Mouse (Mus musculus) liver, embryonic 16.5 days (tissue): ENCODE measurements at regions not wholly inside any gene's neighbourhood (a gene's known extent, or its start where the extent isn't known, plus 50 kb on each side); places are given as distances from the start of the nearest gene placed in this dataset.

Experiments used
- ATAC-seq: fragments of 200-750 bp; cut with Nextera tagmentation; 2 replicates; pipeline ENCODE4 v1.8.0; 2017; ENCODE audit warnings: low read depth, mild to moderate bottlenecking, moderate number of reproducible peaks, moderate library complexity
- H3K27ac ChIP-seq: fragments of 300-500 bp; sonication (generic); 2 replicates; pipeline ENCODE4 v1.5.1; 2014; ENCODE audit warnings: mild to moderate bottlenecking, low read length
- H3K27me3 ChIP-seq: fragments of 300-500 bp; sonication (generic); 2 replicates; pipeline ENCODE4 v1.6.1; 2014; ENCODE audit warnings: low read depth, low read length, mixed read lengths; ENCODE audit not compliant: control insufficient read depth, insufficient read depth
- H3K36me3 ChIP-seq: fragments of 300-500 bp; sonication (generic); 2 replicates; pipeline ENCODE4 v1.6.1; 2014; ENCODE audit warnings: mild to moderate bottlenecking; ENCODE audit not compliant: control insufficient read depth, insufficient read depth
- H3K4me1 ChIP-seq: fragments of 300-500 bp; sonication (generic); 2 replicates; pipeline ENCODE4 v1.6.1; 2014; ENCODE audit warnings: low read depth, low read length, mixed read lengths; ENCODE audit not compliant: control insufficient read depth
- H3K4me2 ChIP-seq: fragments of 300-500 bp; sonication (generic); 2 replicates; pipeline ENCODE4 v1.6.1; 2014; ENCODE audit warnings: low read depth, low read length, mixed read lengths
- H3K4me3 ChIP-seq: fragments of 300-500 bp; sonication (generic); 2 replicates; pipeline ENCODE4 v1.5.1; 2014; ENCODE audit warnings: low read depth, mild to moderate bottlenecking, low read length
- H3K9ac ChIP-seq: fragments of 300-500 bp; sonication (generic); 2 replicates; pipeline ENCODE4 v1.6.1; 2014; ENCODE audit warnings: low read depth, low read length
- H3K9me3 ChIP-seq: fragments of 300-500 bp; sonication (generic); replicated peaks from 2 replicates; pipeline ENCODE4 v1.6.1; 2016; ENCODE audit warnings: low read length; ENCODE audit not compliant: control insufficient read depth
- WGBS: fragments of 180-500 bp; shearing (Covaris S2); extraction: QIAGEN DNeasy Blood & Tissue Kit; methylation state at CpG from one replicate; pipeline ENCODE4 v1.1.7; 2014; ENCODE audit not compliant: insufficient replicate concordance; 5-methylcytosine and 5-hydroxymethylcytosine counted together

DNA sequence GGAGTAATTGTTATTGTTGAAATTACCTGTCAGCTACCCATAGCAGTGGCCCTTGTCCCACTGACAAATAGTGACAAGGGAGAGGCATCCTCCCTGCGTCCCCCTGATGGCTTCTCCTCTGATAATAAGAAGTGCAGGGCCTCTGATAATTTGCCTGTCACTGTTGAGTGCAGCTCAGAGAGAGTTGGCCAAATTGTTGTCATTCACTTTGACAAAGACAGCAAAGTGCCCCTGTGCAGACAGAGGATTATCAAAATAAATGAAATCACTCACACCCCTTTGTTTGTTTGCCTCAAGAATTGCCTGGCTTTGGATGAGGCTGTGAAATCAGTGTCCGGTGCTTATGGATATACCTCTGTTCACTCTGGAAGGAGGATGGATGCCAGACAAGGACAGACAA lies 266.3 kb downstream of the Meis1 start:
- Histone ChIP-seq H3K27me3 (no peaks in the 10 kb centered on the region), H3K36me3 (no peaks in the 10 kb centered on the region), H3K27ac (no peak overlapping the region), H3K4me2 (no peak overlapping the region), H3K4me3 (no peak overlapping the region), H3K9ac (no peak overlapping the region), H3K4me1 (no peaks in the 10 kb centered on the region; the same call in 1 of the 2 replicates), H3K9me3 (no peaks in the 10 kb centered on the region)
- no peak for ATAC-seq
- WGBS, result 46% methylated on average over 2 of the region's 2 CpGs

DNA sequence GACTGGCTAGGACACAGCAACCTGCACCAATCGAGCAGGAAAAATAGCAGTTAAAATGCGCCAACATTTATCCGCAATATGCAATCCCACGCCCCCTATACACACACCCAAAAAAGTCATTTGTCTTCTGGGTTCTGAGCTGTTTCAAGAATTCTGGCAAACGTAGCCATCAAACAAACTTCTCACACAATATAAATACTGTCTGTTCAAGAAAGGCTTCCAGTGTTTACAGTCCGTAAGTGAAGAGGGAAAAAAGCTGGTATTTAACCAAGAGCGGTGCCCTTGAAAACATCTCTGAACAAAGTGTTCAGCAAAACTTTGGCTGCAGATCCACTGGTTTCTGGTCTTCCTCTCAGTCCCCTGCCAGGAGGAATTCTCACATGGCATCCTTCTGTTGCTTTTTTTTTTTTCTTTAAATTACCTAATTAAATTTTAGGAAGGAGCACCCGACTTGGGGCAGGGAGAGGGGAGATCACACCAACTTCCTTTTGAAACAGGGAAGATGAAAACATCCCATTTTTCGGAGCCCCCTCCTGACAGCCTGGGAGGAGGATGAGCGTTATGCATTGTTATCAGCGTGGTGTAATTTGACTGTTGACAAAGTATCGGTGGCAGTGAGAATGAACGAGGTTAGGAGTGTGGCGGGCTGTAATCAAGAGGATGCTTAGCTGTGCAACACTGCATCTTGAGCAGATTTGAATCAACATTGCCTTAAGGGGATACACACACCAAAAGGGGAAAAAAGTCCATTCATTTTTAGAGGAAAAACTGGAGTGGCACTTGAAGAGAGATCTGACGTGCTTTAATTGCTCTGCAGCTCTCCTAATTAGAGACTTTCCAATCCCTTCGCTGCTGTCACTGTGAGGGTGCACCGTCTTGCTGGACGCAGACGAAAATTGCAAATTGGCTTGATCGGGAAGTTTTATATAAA lies 267.6 kb downstream of the Meis1 start:
- ATAC-seq, result no peak
- WGBS, result 39% methylated on average over 20 of the region's 20 CpGs
- Histone ChIP-seq H3K9ac (no peak overlapping the region), H3K36me3 (no peaks in the 10 kb centered on the region), H3K4me2 (no peak overlapping the region; the same call in 1 of the 2 replicates), H3K4me1 (no peaks in the 10 kb centered on the region; the same call in 1 of the 2 replicates), H3K27me3 (no peaks in the 10 kb centered on the region), H3K27ac (no peak overlapping the region), H3K4me3 (no peak overlapping the region), H3K9me3 (no peaks in the 10 kb centered on the region)

DNA sequence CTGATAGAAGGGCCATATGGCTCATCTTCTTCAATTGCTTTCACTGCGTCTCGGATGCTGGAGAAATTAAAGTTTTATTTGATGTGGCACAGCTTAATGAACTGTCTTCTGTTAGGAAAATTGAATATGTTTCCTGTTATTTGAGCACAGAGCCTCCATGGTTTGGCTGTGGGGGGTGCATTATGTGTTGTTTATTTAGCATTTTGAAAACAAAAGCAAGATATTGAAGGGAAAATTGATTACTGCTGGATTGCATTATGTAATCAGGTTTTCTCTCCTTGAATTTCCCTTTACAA lies 268.8 kb downstream of the Meis1 start:
- Histone ChIP-seq H3K4me3 (no peak overlapping the region), H3K9ac (no peak overlapping the region), H3K9me3 (no peaks in the 10 kb centered on the region), H3K27me3 (no peaks in the 10 kb centered on the region), H3K27ac (no peak overlapping the region), H3K4me2 (no peak overlapping the region), H3K4me1 (no peaks in the 10 kb centered on the region; the same call in 1 of the 2 replicates), H3K36me3 (no peaks in the 10 kb centered on the region)
- ATAC-seq, result no peak
- 46% methylated on average over 2 of the region's 2 CpGs for WGBS

DNA sequence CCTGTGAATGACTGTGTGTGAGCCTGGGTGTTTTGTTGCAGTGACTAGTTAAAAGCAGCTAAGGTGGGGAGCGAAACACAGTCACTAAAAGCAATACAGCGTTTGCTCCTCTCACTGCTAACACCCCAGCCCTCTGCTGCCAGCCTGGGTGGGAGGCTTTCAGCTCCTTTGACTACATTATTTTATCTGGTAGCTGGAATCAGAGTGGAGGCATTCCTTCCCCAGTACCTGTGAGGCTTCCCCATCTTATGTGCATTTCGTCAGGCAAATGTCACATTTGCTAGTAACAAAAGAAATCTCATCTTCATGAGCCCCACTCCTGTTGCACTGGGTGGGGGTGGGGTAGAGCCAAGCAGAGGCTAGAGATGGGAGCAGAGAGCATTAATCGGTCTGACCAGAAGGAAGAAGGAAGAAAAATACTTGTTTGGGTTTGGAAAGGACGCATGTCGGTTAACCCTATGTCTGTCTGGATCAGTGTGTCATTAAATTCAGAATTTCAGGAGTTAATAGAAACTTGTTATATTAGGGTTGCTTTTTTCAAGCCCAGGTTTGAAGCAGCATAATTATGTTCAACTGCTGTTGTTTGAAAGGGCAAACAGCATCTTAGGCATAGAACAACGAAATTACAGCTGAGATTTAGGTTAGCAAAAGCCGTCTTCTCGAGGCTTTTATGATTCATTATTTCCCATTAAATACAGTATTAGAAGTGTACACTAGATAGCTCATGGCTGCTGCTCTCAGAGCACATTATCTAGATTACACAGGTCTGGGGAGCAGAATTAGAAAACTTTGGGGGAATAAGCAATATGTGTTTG lies 269.3 kb downstream of the Meis1 start:
- Histone ChIP-seq H3K27ac (no peak overlapping the region), H3K4me2 (no peak overlapping the region), H3K4me1 (no peaks in the 10 kb centered on the region; the same call in 1 of the 2 replicates), H3K9me3 (no peaks in the 10 kb centered on the region), H3K4me3 (no peak overlapping the region), H3K36me3 (no peaks in the 10 kb centered on the region), H3K27me3 (no peaks in the 10 kb centered on the region), H3K9ac (no peak overlapping the region)
- WGBS, result 49% methylated on average over 9 of the region's 9 CpGs
- ATAC-seq, result no peak

DNA sequence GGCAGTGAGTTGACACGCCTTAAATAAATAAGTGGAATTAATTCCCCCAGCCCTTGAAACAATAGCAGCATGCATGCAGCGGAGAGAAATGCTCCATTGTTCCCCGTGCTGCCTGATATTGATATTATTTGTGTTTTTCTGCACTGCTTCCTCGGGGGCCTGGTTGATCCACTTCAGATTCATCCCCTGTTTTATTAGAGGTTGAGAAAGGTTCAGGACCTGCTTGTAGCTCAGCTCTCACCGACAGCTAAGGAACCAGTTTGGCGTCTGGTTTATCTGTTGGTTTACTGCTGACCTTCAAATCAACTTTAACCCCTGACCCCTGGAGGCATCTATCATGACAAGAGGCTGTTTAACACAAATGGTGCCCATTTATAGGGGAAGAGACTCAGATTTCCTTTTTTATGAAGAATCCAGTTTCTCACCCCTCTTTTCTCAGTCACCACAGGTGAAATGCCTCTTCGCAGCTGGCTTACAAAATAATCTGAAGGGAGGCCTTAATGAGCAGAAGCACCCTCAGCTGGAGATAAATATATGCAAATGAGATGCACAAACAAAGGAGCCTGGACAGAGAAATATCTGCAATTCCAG lies 270.8 kb downstream of the Meis1 start:
- Histone ChIP-seq H3K27ac (no peak overlapping the region), H3K36me3 (no peaks in the 10 kb centered on the region), H3K9me3 (no peaks in the 10 kb centered on the region), H3K27me3 (no peaks in the 10 kb centered on the region), H3K4me2 (no peak overlapping the region), H3K9ac (no peak overlapping the region), H3K4me1 (no peaks in the 10 kb centered on the region; the same call in 1 of the 2 replicates), H3K4me3 (no peak overlapping the region)
- no peak for ATAC-seq
- 55% methylated on average over 7 of the region's 7 CpGs for whole genome bisulfite sequencing

DNA sequence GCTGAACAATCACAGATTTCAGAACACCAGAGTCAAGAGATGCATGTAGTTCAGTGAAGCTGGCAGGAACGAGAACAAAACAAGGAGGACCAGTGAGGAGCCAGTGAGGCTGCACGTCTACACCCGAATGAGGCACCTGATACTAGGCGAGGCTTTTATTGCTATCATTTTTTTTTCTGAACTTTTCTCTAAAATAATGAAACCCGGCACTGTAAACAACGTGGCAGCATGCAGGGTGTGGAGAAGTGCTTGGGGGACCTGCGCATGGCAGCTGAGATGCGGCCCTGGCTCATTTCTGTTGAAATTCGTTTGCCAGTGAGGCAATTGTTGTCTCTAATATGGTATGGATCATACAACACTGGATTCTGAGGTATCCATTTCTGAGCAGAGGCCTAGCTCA lies 271.4 kb downstream of the Meis1 start:
- Histone ChIP-seq H3K4me1 (no peaks in the 10 kb centered on the region; the same call in 1 of the 2 replicates), H3K4me2 (no peak overlapping the region), H3K27ac (no peak overlapping the region), H3K36me3 (no peaks in the 10 kb centered on the region), H3K9me3 (no peaks in the 10 kb centered on the region), H3K4me3 (no peak overlapping the region), H3K27me3 (no peaks in the 10 kb centered on the region), H3K9ac (no peak overlapping the region)
- 59% methylated on average over 9 of the region's 9 CpGs for WGBS
- no peak for ATAC-seq

DNA sequence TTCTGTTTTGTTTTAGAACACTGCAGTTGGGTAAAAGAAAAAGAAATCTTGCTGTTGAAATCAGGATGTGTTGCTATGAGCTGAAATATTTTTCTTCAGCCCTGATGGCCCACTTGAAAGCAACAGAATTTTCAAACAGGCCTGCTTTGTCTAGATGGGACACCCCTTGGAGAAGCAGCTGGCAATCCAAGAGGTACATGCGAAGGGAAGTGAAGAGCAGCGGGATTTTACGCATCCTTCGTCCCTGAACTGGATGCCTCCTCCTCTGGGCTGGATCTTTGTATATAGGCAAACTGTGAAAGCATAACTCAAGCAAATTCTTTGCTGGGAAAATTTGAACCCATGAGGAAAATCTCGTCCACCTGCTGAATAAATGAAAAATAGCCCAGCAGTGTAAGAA lies 272.3 kb downstream of the Meis1 start:
- Histone ChIP-seq H3K27ac (no peak overlapping the region), H3K4me1 (no peaks in the 10 kb centered on the region; the same call in 1 of the 2 replicates), H3K4me2 (no peak overlapping the region), H3K36me3 (no peaks in the 10 kb centered on the region), H3K9ac (no peak overlapping the region), H3K27me3 (no peaks in the 10 kb centered on the region), H3K4me3 (no peak overlapping the region), H3K9me3 (no peaks in the 10 kb centered on the region)
- no peak for ATAC-seq
- 74% methylated on average over 5 of the region's 5 CpGs for WGBS

DNA sequence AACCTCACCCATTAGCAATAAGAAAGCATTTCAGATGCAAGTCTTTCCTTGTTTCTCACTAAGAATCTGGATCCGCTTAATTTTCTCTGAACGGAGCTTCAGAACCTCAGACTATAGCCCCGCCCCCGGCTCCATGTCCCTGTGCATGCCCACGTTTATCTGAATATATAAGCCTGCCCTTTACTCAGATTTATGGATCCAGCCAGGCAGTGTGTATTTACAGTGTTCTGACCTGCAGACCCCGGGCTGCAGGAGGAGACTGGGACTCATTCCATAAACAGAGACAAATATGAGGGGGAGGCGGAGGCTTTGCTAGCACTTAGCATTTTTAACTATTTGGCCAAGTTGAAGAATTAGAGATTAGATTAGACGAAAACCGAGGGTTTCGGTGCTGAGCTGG lies 272.9 kb downstream of the Meis1 start:
- Histone ChIP-seq H3K4me1 (no peaks in the 10 kb centered on the region; the same call in 1 of the 2 replicates), H3K27ac (no peak overlapping the region), H3K9ac (no peak overlapping the region), H3K36me3 (no peaks in the 10 kb centered on the region), H3K27me3 (no peaks in the 10 kb centered on the region), H3K4me3 (no peak overlapping the region), H3K9me3 (no peaks in the 10 kb centered on the region), H3K4me2 (no peak overlapping the region)
- peak; percentile 43; the same call in 1 of the 2 replicates for ATAC-seq
- WGBS, result 46% methylated on average over 10 of the region's 10 CpGs
